Comparison of ENCODE assay signal across 8 mouse cellular contexts in the genomic region with DNA sequence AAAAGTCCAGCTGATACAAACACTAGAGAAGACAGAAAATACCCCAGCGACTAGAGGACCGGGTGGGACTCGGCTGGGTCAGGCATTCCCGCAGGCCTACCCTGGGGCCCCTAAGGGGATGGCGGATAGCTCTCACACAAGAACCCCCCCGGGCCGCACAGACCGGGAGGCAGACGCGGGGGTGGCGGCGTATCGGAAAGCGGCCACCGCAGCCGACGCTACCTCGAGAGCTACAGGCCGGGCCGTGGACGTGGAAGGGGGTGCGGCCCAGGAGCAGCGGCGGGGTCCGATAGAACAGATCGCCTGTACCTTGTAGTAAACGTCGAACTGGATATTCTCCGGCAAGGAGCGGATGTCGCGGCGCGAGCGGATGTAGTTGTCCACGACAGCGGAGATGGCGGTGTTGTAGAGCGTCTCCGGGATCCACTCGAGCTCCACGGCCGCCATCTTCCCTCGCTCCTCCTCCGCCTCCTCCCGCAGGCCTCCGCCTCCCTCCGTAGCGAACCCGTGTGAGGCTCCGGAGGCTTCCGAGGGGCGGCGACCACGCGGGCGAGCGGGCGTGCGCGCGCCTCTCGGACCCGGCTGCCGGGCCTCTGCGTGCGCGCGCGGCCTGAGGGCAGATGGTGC. TPM values are rescaled to one million over a fixed set of nuclear protein-coding genes. Genes with fewer than 3 reads are reported as not detected.
DNase-seq lines count a peak whose midpoint lies in the region; ATAC-seq and TF ChIP-seq lines count a peak whose summit lies in the region.

No protein-coding gene starts in this region.

- H3K36me3 ChIP-seq in intestine, embryonic 14.5 days (ENCODE audit: control insufficient read depth, insufficient read depth, low read length): peaks cover 11% of the 10 kb centered on the region; the same call in 1 of the 2 replicates

- no peak for TF ChIP-seq CTCF in cortical plate, adult 2 months (IDR thresholded peaks at IDR 0.05; ENCODE audit: extremely low read depth, insufficient read depth, low read length)

- H3K4me1 ChIP-seq in cortical plate, adult 2 months (ENCODE audit: control insufficient read depth, insufficient read depth, low read length): no peaks in the 10 kb centered on the region; the same call in 1 of the 2 replicates
- H3K4me1 ChIP-seq in intestine, embryonic 14.5 days (replicated peaks; ENCODE audit: control insufficient read depth, insufficient read depth, low read length): peaks cover 11% of the 10 kb centered on the region; the same call in 1 of the 2 replicates

- no peaks in the 10 kb centered on the region for H3K9me3 ChIP-seq in intestine, embryonic 14.5 days (ENCODE audit: control insufficient read depth, low read length)

- intact Hi-C loops in gastrocnemius, postnatal 14 days (cut with DNase I; ENCODE audit: low total_unique reads): no loop called here
- intact Hi-C loops in left cerebral cortex, postnatal 14 days (cut with DNase I): loop anchor here (5.0 kb wide), 1 partner anchor 78 kb away; the partner anchor contains the start of gene Ppm1d

- under 1% methylated on average over 70 of the region's 70 CpGs for WGBS in intestine, embryonic 14.5 days

- H3K27ac ChIP-seq in cortical plate, adult 2 months (ENCODE audit: insufficient read depth, low read length): peak overlapping the region; percentile 82
- peak overlapping the region; percentile 99 for H3K27ac ChIP-seq in intestine, embryonic 14.5 days (ENCODE audit: low read depth)

- DNase-seq in adrenal gland, adult 18-20 months (ENCODE audit: low spot score in 2 of 2): peak; percentile 80
- DNase-seq in gastrocnemius, postnatal 14 days: peak; percentile 86
- DNase-seq in intestine, embryonic 14.5 days (ENCODE audit: low spot score): no peak
- DNase-seq in left cerebral cortex, postnatal 14 days (ENCODE audit: low spot score in 2 of 2): peak; percentile 76 to 83
- DNase-seq in right cerebral cortex, postnatal 36 days (ENCODE audit: low spot score in 2 of 2): peak; percentile 80 to 83
- peak; percentile 74 to 82 for DNase-seq in urinary bladder, postnatal 4 days (ENCODE audit: low spot score in 2 of 2)

- ATAC-seq in intestine, embryonic 14.5 days (replicated peaks; ENCODE audit: low FRiP score, low TSS enrichment, low read depth): peak; percentile 93
- ATAC-seq in megakaryocyte-erythroid progenitor cell, adult 5-6 weeks (replicated peaks; ENCODE audit: low FRiP score, low TSS enrichment, poor library complexity, severe bottlenecking): peak; percentile 93

- peak overlapping the region; percentile 82 for H3K9ac ChIP-seq in intestine, embryonic 14.5 days (ENCODE audit: low read length)

- peak overlapping the region; percentile 62 for H3K4me2 ChIP-seq in intestine, embryonic 14.5 days (ENCODE audit: low read length)

- peak overlapping the region; percentile 89 for H3K4me3 ChIP-seq in cortical plate, adult 2 months (ENCODE audit: insufficient read depth, low read length)
- H3K4me3 ChIP-seq in intestine, embryonic 14.5 days (ENCODE audit: low read depth, low read length): peak overlapping the region; percentile 83

- H3K27me3 ChIP-seq in intestine, embryonic 14.5 days (replicated peaks; ENCODE audit: control insufficient read depth, insufficient read depth, low read length): no peaks in the 10 kb centered on the region

- TF ChIP-seq POLR2A in cortical plate, adult 2 months (IDR thresholded peaks at IDR 0.05; ENCODE audit: extremely low read depth, insufficient read depth, low read length): no peak; the same call in 1 of the 2 replicates

RNA-seq across cellular contexts. Expression of gene Appbp2, which starts 0.5 kb away (rescaled TPM):
- total RNA-seq in adrenal gland, adult 18-20 months (2021): 10 to 100 TPM; 34.0 to 42.0 TPM
- 35.0 and 35.8 TPM in 2 replicates for polyA plus RNA-seq in cortical plate, adult 2 months (2012; rRNA removed)
- 10 to 100 TPM; 11.3 to 12.0 TPM for total RNA-seq in gastrocnemius, postnatal 14 days (2021)
- 49.8 and 50.0 TPM in 2 replicates for polyA plus RNA-seq in intestine, embryonic 14.5 days (2014; fragmentation: Nextera tagmentation; extraction: Ambion mirVana)
- 10 to 100 TPM; 62.9 to 65.2 TPM for total RNA-seq in left cerebral cortex, postnatal 14 days (2021)
- total RNA-seq in megakaryocyte-erythroid progenitor cell, adult 5-6 weeks (2014; fragmentation: Nextera tagmentation): 23.2 and 25.6 TPM in 2 replicates
- 28.6 and 30.0 TPM in 2 replicates for total RNA-seq in megakaryocyte-erythroid progenitor cell, adult 5-6 weeks (2017)
